ENCODE assay signal across 21 mouse cellular contexts in genomic region chr2:52405238-52405637, GRCm38 (mm10). TPM values are rescaled to one million over a fixed set of nuclear protein-coding genes. Genes with fewer than 3 reads are reported as not detected.
A peak's percentile ranks its signal among the peaks of the same experiment; 100 is the strongest.
DNase-seq lines count a peak whose midpoint lies in the region; ATAC-seq and TF ChIP-seq lines count a peak whose summit lies in the region.
"Had no signal": no experiment of that assay in that cellular context is flagged by ENCODE, and none has a peak within 500 bp of the region (broad histone marks: within the 10 kb centered on the region; RNA-seq: fewer than 3 reads in every experiment).

No protein-coding gene starts in this region.

- no peak overlapping the region for H3K9ac ChIP-seq in midbrain, embryonic 13.5 days (replicated peaks)

- peak; percentile 78 for DNase-seq in heart, adult 11 months
- DNase-seq in heart, postnatal 14 days: no peak
- no peak for DNase-seq in midbrain, embryonic 10.5 days (ENCODE audit: low spot score)
- DNase-seq in cerebellum, postnatal 14 days: no peak
- DNase-seq: adrenal gland, adult 2 months; adrenal gland, adult 8-10 months; adrenal gland, postnatal 10 days; adrenal gland, postnatal 14 days; adrenal gland, postnatal 25 days; adrenal gland, postnatal 36 days; B cell, adult 2 months; cerebellum, adult 11 months; cerebellum, adult 11-12 months; cerebellum, adult 18-20 months had no signal

- H3ac ChIP-seq in myocyte (ENCODE audit: control insufficient read depth, insufficient read length): no peak overlapping the region

- H3K9me3 ChIP-seq in midbrain, embryonic 13.5 days: peaks cover 10% of the 10 kb centered on the region
- peaks cover 15% of the 10 kb centered on the region for H3K9me3 ChIP-seq in midbrain, embryonic 10.5 days (replicated peaks)
- H3K9me3 ChIP-seq: G1E had no signal

- no peak for TF ChIP-seq POLR2A in myocyte (IDR thresholded peaks at IDR 0.05; ENCODE audit: insufficient read length, low read depth)

- ATAC-seq in midbrain, embryonic 13.5 days: 0 out of 2 replicates have a peak, but pooled peaks have one; percentile 34
- ATAC-seq: activated CD4-positive, CD25-positive, alpha-beta regulatory T cell, adult 4 months; CD4-positive, CD25-positive, alpha-beta regulatory T cell, adult 4 months; Patski had no signal

- H3K4me2 ChIP-seq in midbrain, embryonic 13.5 days (replicated peaks): no peak overlapping the region
- H3K4me2 ChIP-seq in myocyte (ENCODE audit: low read depth): no peak overlapping the region

- H3K4me1 ChIP-seq in midbrain, embryonic 13.5 days (replicated peaks): no peaks in the 10 kb centered on the region
- H3K4me1 ChIP-seq in midbrain, embryonic 10.5 days: no peaks in the 10 kb centered on the region

- 90% methylated on average over 5 of the region's 5 CpGs for WGBS in midbrain, embryonic 13.5 days
- WGBS in midbrain, embryonic 10.5 days: 95% methylated on average over 5 of the region's 5 CpGs

- intact Hi-C loops in heart, postnatal 14 days (cut with DNase I): loop anchor here (5.0 kb wide), 2 partner anchors 103 to 187 kb away; no protein-coding TSS in a partner anchor

- peaks cover 5% of the 10 kb centered on the region for H3K79me2 ChIP-seq in myocyte (ENCODE audit: control insufficient read depth, insufficient read depth)

- H3K36me3 ChIP-seq in midbrain, embryonic 13.5 days: peaks cover 66% of the 10 kb centered on the region
- H3K36me3 ChIP-seq in midbrain, embryonic 10.5 days: peaks cover 93% of the 10 kb centered on the region
- peaks cover 62% of the 10 kb centered on the region for H3K36me3 ChIP-seq in myocyte (ENCODE audit: control insufficient read depth, insufficient read depth)

- no peak overlapping the region for H3K27ac ChIP-seq in midbrain, embryonic 13.5 days
- no peak overlapping the region for H3K27ac ChIP-seq in midbrain, embryonic 10.5 days (replicated peaks)

- H3K27me3 ChIP-seq in midbrain, embryonic 13.5 days: no peaks in the 10 kb centered on the region
- no peaks in the 10 kb centered on the region for H3K27me3 ChIP-seq in midbrain, embryonic 10.5 days (ENCODE audit: low read depth, poor library complexity, severe bottlenecking)
- no peaks in the 10 kb centered on the region for H3K27me3 ChIP-seq in myocyte (ENCODE audit: control insufficient read depth, insufficient read depth, insufficient read length)
- H3K27me3 ChIP-seq: CH12.LX, Patski had no signal

- no peak overlapping the region for H3K4me3 ChIP-seq in midbrain, embryonic 13.5 days (replicated peaks)
- H3K4me3 ChIP-seq in midbrain, embryonic 10.5 days: no peak overlapping the region
- H3K4me3 ChIP-seq in myocyte: no peak overlapping the region

TF ChIP-seq in myocyte, 11 proteins besides CTCF, POLR2A, EP300 and RAD21:
- TF ChIP-seq MYOG (IDR thresholded peaks at IDR 0.05; ENCODE audit: control insufficient read depth in 1 of 3, insufficient read depth in 1 of 3, insufficient read length in 2 of 3, low read depth in 2 of 3): peak in 2 of 3 experiments; percentile 70 to 84
- peak; percentile 4 for TF ChIP-seq TCF3 (IDR thresholded peaks at IDR 0.05; ENCODE audit: insufficient read length, low read depth)
- peak in 2 of 3 experiments; percentile 84 to 93 for TF ChIP-seq MYOD1 (IDR thresholded peaks at IDR 0.05; ENCODE audit: control insufficient read depth in 1 of 3, insufficient read length in 2 of 3, low read depth in 2 of 3)
- peak; percentile 24 for TF ChIP-seq TCF12 (IDR thresholded peaks at IDR 0.05; ENCODE audit: insufficient read depth, poor library complexity, severe bottlenecking)
- no peak for TF ChIP-seq SRF (IDR thresholded peaks at IDR 0.05; ENCODE audit: control insufficient read depth, insufficient read length, low read depth)
- no peak for TF ChIP-seq E2F4 (IDR thresholded peaks at IDR 0.05; ENCODE audit: insufficient read depth)
TF ChIP-seq in myocyte: peak in this region for 4.

RNA-seq across cellular contexts. Expression of gene Arl5a, which starts 19.5 kb away (rescaled TPM):
- 10 to 100 TPM; 33.6 to 36.4 TPM for total RNA-seq in heart, postnatal 14 days (2021)
- 39.2 and 43.3 TPM in 2 replicates for polyA plus RNA-seq in midbrain, embryonic 13.5 days (2015; fragmentation: Nextera tagmentation; extraction: Ambion mirVana)
- polyA plus RNA-seq in midbrain, embryonic 10.5 days (2016; fragmentation: Nextera tagmentation; extraction: Ambion mirVana): 47.9 and 48.4 TPM in 2 replicates
- polyA plus RNA-seq in myocyte (2012; fragmentation: generic; extraction: Trizol): 14.6 TPM

RNA-seq across cellular contexts. Expression of gene Neb, which starts 27.0 kb away (rescaled TPM):
- 1 to 10 TPM; 2.5 to 2.8 TPM for total RNA-seq in heart, postnatal 14 days (2021)
- 0.62 and 0.73 TPM in 2 replicates for polyA plus RNA-seq in midbrain, embryonic 13.5 days (2015; fragmentation: Nextera tagmentation; extraction: Ambion mirVana)
- 0.06 and 0.16 TPM in 2 replicates for polyA plus RNA-seq in midbrain, embryonic 10.5 days (2016; fragmentation: Nextera tagmentation; extraction: Ambion mirVana)
- 60.8 TPM for polyA plus RNA-seq in myocyte (2012; fragmentation: generic; extraction: Trizol)

Comparison
In these comparisons a context has a peak if more than half of its experiments do, and no peak if none do; other contexts are left out.
1. RNA of gene Neb, which starts 27.0 kb away (polyA plus RNA-seq): 60.8 TPM in myocyte (single experiment); 0.62 to 0.73 TPM in midbrain, embryonic 13.5 days and 0.06 to 0.16 TPM in midbrain, embryonic 10.5 days; every median in the first group is over 10 times any median in the second.